Mouse (Mus musculus) kidney, embryonic 14.5 days (tissue): ENCODE measurements around the gene Ryr1. TPM values are rescaled to one million over a fixed set of nuclear protein-coding genes. Genes with fewer than 3 reads are reported as not detected.

Source experiments
- ATAC-seq: fragments of 200-750 bp; cut with Nextera tagmentation; 2 replicates; pipeline ENCODE4 v1.8.0; 2017; ENCODE audit warnings: moderate number of reproducible peaks, mild to moderate bottlenecking, moderate TSS enrichment, moderate library complexity; ENCODE audit not compliant: low FRiP score, low TSS enrichment
- H3K27ac ChIP-seq: fragments of 300-500 bp; sonication (generic); 2 replicates; pipeline ENCODE4 v1.5.1; 2014; ENCODE audit warnings: low read depth, mild to moderate bottlenecking, low read length, moderate library complexity, mixed read lengths
- H3K27me3 ChIP-seq: fragments of 300-500 bp; sonication (generic); 2 replicates; pipeline ENCODE4 v1.6.1; 2014; ENCODE audit warnings: mild to moderate bottlenecking, low read length; ENCODE audit not compliant: control insufficient read depth, insufficient read depth
- H3K36me3 ChIP-seq: fragments of 300-500 bp; sonication (generic); 2 replicates; pipeline ENCODE4 v1.6.1; 2014; ENCODE audit warnings: low read length, mixed read lengths; ENCODE audit not compliant: control insufficient read depth, insufficient read depth
- H3K4me1 ChIP-seq: fragments of 300-500 bp; sonication (generic); 2 replicates; pipeline ENCODE4 v1.6.1; 2014; ENCODE audit warnings: low read length, mixed read lengths; ENCODE audit not compliant: control insufficient read depth, insufficient read depth
- H3K4me2 ChIP-seq: fragments of 300-500 bp; sonication (generic); replicated peaks from 2 replicates; pipeline ENCODE4 v1.6.1; 2014; ENCODE audit warnings: low read depth, mild to moderate bottlenecking, low read length
- H3K4me3 ChIP-seq: fragments of 300-500 bp; sonication (generic); 2 replicates; pipeline ENCODE4 v1.5.1; 2014; ENCODE audit warnings: mild to moderate bottlenecking, low read length
- H3K9ac ChIP-seq: fragments of 300-500 bp; sonication (generic); 2 replicates; pipeline ENCODE4 v1.6.1; 2014; ENCODE audit warnings: low read depth, mild to moderate bottlenecking, low read length, moderate library complexity
- H3K9me3 ChIP-seq: fragments of 300-500 bp; sonication (generic); 2 replicates; pipeline ENCODE4 v1.6.1; 2016; ENCODE audit warnings: low read length; ENCODE audit not compliant: control insufficient read depth
- WGBS: fragments of 180-500 bp; shearing (Covaris S2); extraction: QIAGEN DNeasy Blood & Tissue Kit; methylation state at CpG from one replicate; pipeline ENCODE4 v1.1.7; 2014; 5-methylcytosine and 5-hydroxymethylcytosine counted together
- microRNA counts: library from miRNA; unstranded; fragments of <30 nt; microRNA quantifications from one replicate; lab custom pipeline; 2017
- microRNA-seq: library from miRNA; unstranded; fragments of <30 nt; microRNA quantifications from one replicate; pipeline ENCODE4, GENCODE M21; 2016
- polyA plus RNA-seq: library from polyadenylated mRNA; unstranded; fragments of >200 nt; fragmentation: Nextera tagmentation; extraction: Ambion mirVana; gene quantifications from 2 replicates; pipeline ENCODE4 v1.2.1, GENCODE M21; 2014

The Ryr1 gene
- polyA plus RNA-seq, 1 experiment from 2014 or later = 1.1 TPM

DNA sequence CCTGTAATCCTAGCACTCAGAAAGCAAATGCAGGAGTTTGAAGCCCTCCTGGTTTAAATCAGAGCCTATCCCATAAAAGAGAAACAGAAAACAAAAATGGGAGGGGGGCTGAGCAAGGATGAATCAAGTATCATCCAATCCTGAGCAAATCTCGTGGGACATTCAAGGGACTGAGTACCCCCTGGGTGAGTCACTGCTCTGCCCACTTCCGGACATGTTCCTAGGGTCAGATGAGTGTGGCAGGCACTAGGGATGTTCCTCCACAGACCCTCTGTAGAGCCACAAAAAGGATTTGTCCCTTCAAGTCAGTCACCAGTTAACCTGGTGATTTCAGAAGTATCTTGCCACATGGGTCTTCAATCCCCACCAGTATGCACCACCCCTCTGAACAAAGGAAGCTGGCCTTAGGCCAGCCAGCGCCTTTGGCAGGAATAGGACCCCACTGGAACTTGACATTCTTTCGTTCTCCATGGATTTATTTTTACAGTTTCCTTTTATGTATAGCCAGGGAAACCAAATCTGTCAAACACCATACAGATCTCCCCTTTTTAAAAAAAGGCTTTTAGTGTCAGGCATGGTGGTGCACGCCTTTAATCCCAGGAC, 169.6 kb downstream of the Ryr1 start:
- Histone ChIP-seq H3K27me3 (no peaks in the 10 kb centered on the region), H3K36me3 (no peaks in the 10 kb centered on the region; the same call in 1 of the 2 replicates), H3K4me2 (no peak overlapping the region), H3K9me3 (no peaks in the 10 kb centered on the region), H3K4me1 (peaks cover 70% of the 10 kb centered on the region), H3K27ac (no peak overlapping the region), H3K9ac (no peak overlapping the region), H3K4me3 (no peak overlapping the region)
- WGBS = 63% methylated on average over 5 of the region's 5 CpGs
- ATAC-seq = no peak

DNA sequence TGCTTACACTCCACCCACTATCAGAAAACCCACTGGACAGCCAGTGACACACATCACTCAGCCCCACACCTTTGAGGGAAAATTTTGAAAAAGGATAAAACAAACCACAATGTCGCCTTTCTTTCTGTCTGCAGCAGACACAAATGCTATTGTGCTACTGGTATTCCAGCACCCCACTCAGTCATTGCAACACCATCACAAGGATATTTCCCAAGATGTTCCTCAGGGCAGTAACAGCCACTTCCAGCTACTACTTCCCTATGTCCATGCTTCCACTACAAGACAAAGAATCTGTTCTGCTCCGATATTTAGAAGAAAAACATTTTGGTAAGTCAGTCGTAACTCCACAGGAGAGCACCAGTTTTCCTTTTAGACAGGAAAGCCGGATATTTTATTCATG, 170.2 kb downstream of the Ryr1 start:
- H3K4me3 ChIP-seq = no peak overlapping the region
- WGBS = 79% methylated on average over 4 of the region's 4 CpGs
- no peak overlapping the region for H3K4me2 ChIP-seq
- H3K9me3 ChIP-seq = no peaks in the 10 kb centered on the region
- no peak overlapping the region for H3K27ac ChIP-seq
- no peak for ATAC-seq
- H3K4me1 ChIP-seq = peaks cover 68% of the 10 kb centered on the region
- no peaks in the 10 kb centered on the region for H3K27me3 ChIP-seq
- no peak overlapping the region for H3K9ac ChIP-seq
- no peaks in the 10 kb centered on the region; the same call in 1 of the 2 replicates for H3K36me3 ChIP-seq

DNA sequence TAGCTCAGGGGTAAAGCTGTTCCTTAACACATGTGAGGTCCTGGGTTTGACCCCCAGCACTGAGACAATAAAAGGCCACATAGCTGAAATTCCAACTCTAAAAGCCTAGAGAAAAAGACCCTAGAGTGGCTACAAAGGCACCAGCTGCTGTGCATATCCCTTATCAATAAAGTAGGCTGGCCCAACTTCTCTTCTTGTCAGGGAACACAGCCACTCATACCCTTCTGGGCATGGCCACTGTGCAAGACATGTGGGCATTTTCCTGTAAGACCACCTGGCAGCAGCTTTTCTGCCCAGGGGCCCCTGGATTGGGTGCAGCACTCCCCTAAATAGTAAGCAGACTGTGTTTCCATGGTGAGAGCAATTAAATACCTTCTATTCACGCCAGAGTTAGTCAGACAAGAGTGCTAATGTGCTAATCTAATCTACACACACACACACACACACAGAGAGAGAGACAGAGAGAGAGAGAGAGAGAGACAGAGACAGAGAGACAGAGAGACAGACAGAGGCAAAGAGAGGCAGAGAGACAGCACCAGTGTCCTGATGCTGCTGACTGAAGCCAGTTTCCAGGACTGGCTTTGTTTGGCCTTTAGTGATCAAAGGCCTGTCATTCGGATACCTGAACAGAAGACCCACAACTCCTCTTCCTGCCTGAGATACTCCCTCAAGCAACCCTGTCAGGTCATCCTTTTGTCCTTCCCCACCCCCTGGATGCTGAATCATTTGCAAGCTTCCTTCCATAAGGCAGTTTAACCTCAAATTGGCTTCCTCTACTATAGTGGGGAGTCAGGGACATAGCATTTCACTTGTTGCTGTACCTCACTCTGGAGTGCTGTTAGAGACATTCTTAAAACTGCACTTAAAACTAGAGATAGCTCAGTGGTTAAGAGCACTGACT, 171.3 kb downstream of the Ryr1 start:
- H3K4me1 ChIP-seq = peaks cover 68% of the 10 kb centered on the region
- H3K27ac ChIP-seq = peak overlapping the region; percentile 78
- WGBS = 5% methylated on average over 2 of the region's 2 CpGs
- ATAC-seq = peak; percentile 14; the same call in 1 of the 2 replicates
- H3K4me2 ChIP-seq = no peak overlapping the region; the same call in 1 of the 2 replicates
- H3K9me3 ChIP-seq = no peaks in the 10 kb centered on the region
- no peaks in the 10 kb centered on the region for H3K27me3 ChIP-seq
- H3K4me3 ChIP-seq = no peak overlapping the region
- no peak overlapping the region for H3K9ac ChIP-seq
- no peaks in the 10 kb centered on the region; the same call in 1 of the 2 replicates for H3K36me3 ChIP-seq

MicroRNAs encoded within 50 kb of the gene (microRNA counts, 519-probe panel; counts per million panel counts)
- not detected for microRNA mmu-miR-1963 (lab: Ali Mortazavi, UCI)

Small RNAs within 50 kb of the gene (microRNA-seq; reads per million reads assigned to microRNA genes)
- gene Gm44408 (not detected), gene Mir1963 (not detected)

Other genes with a start within 250 kb of the Ryr1 start
- gene Capn12, start 243.8 kb downstream of the Ryr1 start, polyA plus RNA-seq = 0.51 and 0.64 TPM in 2 replicates
- gene Actn4, start 162.8 kb downstream of the Ryr1 start, polyA plus RNA-seq = 176 and 239 TPM in 2 replicates
- 458 and 497 TPM in 2 replicates for gene Eif3k, start 143.3 kb downstream of the Ryr1 start, polyA plus RNA-seq
- gene Map4k1, start 143.1 kb downstream of the Ryr1 start, polyA plus RNA-seq = 9.8 and 12.6 TPM in 2 replicates
- gene Rasgrp4, start 9.7 kb upstream of the Ryr1 start, polyA plus RNA-seq = 0.68 and 1.1 TPM in 2 replicates
- 12.2 and 13.9 TPM in 2 replicates for gene Fam98c, start 31.1 kb upstream of the Ryr1 start, polyA plus RNA-seq
- gene Ggn, start 45.0 kb upstream of the Ryr1 start, polyA plus RNA-seq = 0.47 and 0.91 TPM in 2 replicates
- 6.0 and 6.4 TPM in 2 replicates for gene Spred3, start 45.2 kb upstream of the Ryr1 start, polyA plus RNA-seq
- 281 and 283 TPM in 2 replicates for gene Psmd8, start 55.5 kb upstream of the Ryr1 start, polyA plus RNA-seq
- 0.61 and 0.97 TPM in 2 replicates for gene Catsperg1, start 88.9 kb upstream of the Ryr1 start, polyA plus RNA-seq
- gene Kcnk6, start 107.3 kb upstream of the Ryr1 start, polyA plus RNA-seq = 0.62 and 1.0 TPM in 2 replicates
- gene Yif1b, start 113.2 kb upstream of the Ryr1 start, polyA plus RNA-seq = 120 and 132 TPM in 2 replicates
- gene 2200002D01Rik, start 123.3 kb upstream of the Ryr1 start, polyA plus RNA-seq = 5.2 and 8.3 TPM in 2 replicates
- gene Spint2, start 156.7 kb upstream of the Ryr1 start, polyA plus RNA-seq = 198 and 239 TPM in 2 replicates
- 19.3 and 27.7 TPM in 2 replicates for gene Ppp1r14a, start 164.1 kb upstream of the Ryr1 start, polyA plus RNA-seq
- 4.5 and 5.5 TPM in 2 replicates for gene Dpf1, start 178.8 kb upstream of the Ryr1 start, polyA plus RNA-seq